Mouse (Mus musculus) megakaryocyte, embryonic 14.5 days (primary cell): ENCODE results near the gene Klhl10.

Source experiments
- FLI1 ChIP-seq: IDR thresholded peaks from 2 replicates; pipeline ENCODE4 v1.6.1; 2012; ENCODE audit warnings: low read length, inconsistent platforms, mixed read lengths
- GATA1 ChIP-seq: IDR thresholded peaks from 3 replicates; pipeline ENCODE4 v1.6.1; 2012; ENCODE audit warnings: mixed read lengths, low read length, inconsistent platforms, borderline replicate concordance

DNA sequence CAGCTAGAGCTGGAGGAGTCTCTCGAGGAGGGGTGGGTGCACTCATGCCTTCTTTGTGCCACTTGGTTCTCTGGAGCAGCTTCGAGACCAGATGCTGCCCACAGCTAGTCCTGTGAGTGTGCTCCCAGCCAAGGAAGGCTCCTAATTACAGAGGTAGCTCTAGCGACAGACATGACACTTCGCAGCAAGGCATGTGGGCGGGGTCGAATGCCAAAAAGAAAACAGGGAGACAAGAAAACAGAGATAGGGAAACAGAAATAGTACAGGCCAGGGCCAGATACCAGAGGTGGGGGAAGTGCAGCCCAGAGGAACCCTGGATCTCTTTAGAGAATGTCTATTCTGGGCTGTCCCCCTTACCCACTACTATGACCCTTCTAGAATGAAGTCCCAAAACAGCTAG is 39.5 kb upstream of the Klhl10 start:
- TF ChIP-seq FLI1 (no peak), GATA1 (no peak)
